Mouse (Mus musculus) T-helper 2 cell (primary cell): ENCODE measurements around the gene Iqcf1.

Experiments used
- in situ Hi-C: fragments of 300-600 bp; cut with MboI, MseI; formaldehyde crosslinking; loops from one replicate; pipeline ENCODE4 v1.15.1; 2025; ENCODE audit warnings: high pct_unique_total_duplicates

Gene Iqcf1

GRCm38 (mm10) chr9:106464751-106465541 lies 34.8 kb upstream of the Iqcf1 start:
- in situ Hi-C loops, result no loop called here

GRCm38 (mm10) chr9:106465571-106466200 lies 34.1 kb upstream of the Iqcf1 start, which contains the start of gene Gpr62:
Gene Gpr62 (minus strand): TSS chr9:106465938.
- in situ Hi-C loops, result no loop called here

- in situ Hi-C loops, result no loop called here
These were observed 33.0 kb upstream of the Iqcf1 start for GRCm38 (mm10) chr9:106466721-106467120.

GRCm38 (mm10) chr9:106467746-106468145 lies 32.0 kb upstream of the Iqcf1 start:
- in situ Hi-C loops, result no loop called here

GRCm38 (mm10) chr9:106469317-106469716 lies 30.4 kb upstream of the Iqcf1 start:
- in situ Hi-C loops, result no loop called here

- in situ Hi-C loops, result no loop called here
These were observed 30.0 kb upstream of the Iqcf1 start for GRCm38 (mm10) chr9:106469776-106470175.

GRCm38 (mm10) chr9:106470991-106471750 lies 28.6 kb upstream of the Iqcf1 start:
- in situ Hi-C loops, result no loop called here

- in situ Hi-C loops, result no loop called here
These were observed 27.9 kb upstream of the Iqcf1 start for GRCm38 (mm10) chr9:106471892-106472291.

- in situ Hi-C loops, result no loop called here
These were observed 27.4 kb upstream of the Iqcf1 start for GRCm38 (mm10) chr9:106472321-106472720.

GRCm38 (mm10) chr9:106473081-106473752 lies 26.6 kb upstream of the Iqcf1 start:
- in situ Hi-C loops, result no loop called here

GRCm38 (mm10) chr9:106473753-106474105 lies 26.0 kb upstream of the Iqcf1 start:
- in situ Hi-C loops, result no loop called here

GRCm38 (mm10) chr9:106474456-106474855 lies 25.3 kb upstream of the Iqcf1 start:
- in situ Hi-C loops, result no loop called here

GRCm38 (mm10) chr9:106475046-106475445 lies 24.7 kb upstream of the Iqcf1 start:
- in situ Hi-C loops, result no loop called here

- in situ Hi-C loops, result no loop called here
These were observed 24.1 kb upstream of the Iqcf1 start, which contains the start of gene Rrp9 for GRCm38 (mm10) chr9:106475663-106476001. Gene Rrp9 (plus strand): TSS chr9:106475963.

GRCm38 (mm10) chr9:106476002-106476923 lies 23.5 kb upstream of the Iqcf1 start:
- in situ Hi-C loops, result no loop called here

- in situ Hi-C loops, result no loop called here
These were observed 22.8 kb upstream of the Iqcf1 start, which contains the start of gene Parp3 for GRCm38 (mm10) chr9:106476924-106477484. Gene Parp3 (minus strand): TSS chr9:106476949.

GRCm38 (mm10) chr9:106477649-106478048 lies 22.1 kb upstream of the Iqcf1 start:
- in situ Hi-C loops, result no loop called here

GRCm38 (mm10) chr9:106478101-106478500 lies 21.7 kb upstream of the Iqcf1 start:
- in situ Hi-C loops, result no loop called here

GRCm38 (mm10) chr9:106480541-106480940 lies 19.2 kb upstream of the Iqcf1 start:
- in situ Hi-C loops, result no loop called here

- in situ Hi-C loops, result no loop called here
These were observed 18.7 kb upstream of the Iqcf1 start for GRCm38 (mm10) chr9:106481075-106481474.
